Mouse (Mus musculus) lung, adult 10 weeks (tissue): ENCODE data around the gene Dpep2nb. TPM values are rescaled to one million over a fixed set of nuclear protein-coding genes. Genes with fewer than 3 reads are reported as not detected.

Source experiments
- polyA plus RNA-seq: library from polyadenylated mRNA; stranded (reverse); fragments of 350-450 nt; fragmentation: Illumina TruSeq; extraction: RNeasy Lipid Tissue Mini Kit (QIAGEN cat#74804); gene quantifications from one replicate; pipeline ENCODE4 v1.2.3, GENCODE M21; 2014; ENCODE audit warnings: low read depth, low replicate concordance; ENCODE audit not compliant: insufficient read depth

The Dpep2nb gene
- polyA plus RNA-seq, result not detected

GRCm38 (mm10) chr8:106005875-106006274, at the start of gene Dpep2nb:
Dpep2nb (minus strand) TSS chr8:106005975.

GRCm38 (mm10) chr8:106011643-106011986, 5.8 kb upstream of the Dpep2nb start, which contains the start of gene Ddx28:
Ddx28 (minus strand) TSS chr8:106011882.

GRCm38 (mm10) chr8:105990856-105991387, 14.9 kb downstream of the Dpep2nb start, which contains the start of gene Dus2:
Dus2 (plus strand) TSS chr8:105991337.

GRCm38 (mm10) chr8:105979325-105979724, 26.4 kb downstream of the Dpep2nb start, which contains the start of gene Dpep3:
Dpep3 (minus strand) TSS chr8:105979429.

GRCm38 (mm10) chr8:105965905-105966341, 39.9 kb downstream of the Dpep2nb start, which contains the start of gene Slc12a4:
Slc12a4 (minus strand) TSS chr8:105966097.

Other genes with a start within 250 kb of the Dpep2nb start
- 9.4 TPM for gene Gfod2, start 247.3 kb downstream of the Dpep2nb start, polyA plus RNA-seq
- gene Ranbp10, start 178.6 kb downstream of the Dpep2nb start, polyA plus RNA-seq, result 7.8 TPM
- gene Tsnaxip1, start 178.2 kb downstream of the Dpep2nb start, polyA plus RNA-seq, result 3.0 TPM
- 8.7 TPM for gene Cenpt, start 152.7 kb downstream of the Dpep2nb start, polyA plus RNA-seq
- 29.0 TPM for gene Thap11, start 150.8 kb downstream of the Dpep2nb start, polyA plus RNA-seq
- 73.5 TPM for gene Nutf2, start 145.4 kb downstream of the Dpep2nb start, polyA plus RNA-seq
- 11.8 TPM for gene Edc4, start 125.1 kb downstream of the Dpep2nb start, polyA plus RNA-seq
- gene Nrn1l, start 112.4 kb downstream of the Dpep2nb start, polyA plus RNA-seq, result 0.93 TPM
- gene Pskh1, start 105.5 kb downstream of the Dpep2nb start, polyA plus RNA-seq, result 11.8 TPM
- gene Ctrl, start 72.1 kb downstream of the Dpep2nb start, polyA plus RNA-seq, result 0.77 TPM
- 150 TPM for gene Psmb10, start 67.5 kb downstream of the Dpep2nb start, polyA plus RNA-seq
- 1.00 TPM for gene Lcat, start 62.6 kb downstream of the Dpep2nb start, polyA plus RNA-seq
- 21.9 TPM for gene Slc12a4, start 39.9 kb downstream of the Dpep2nb start, polyA plus RNA-seq
- not detected for gene Dpep3, start 26.5 kb downstream of the Dpep2nb start, polyA plus RNA-seq
- gene Dus2, start 14.6 kb downstream of the Dpep2nb start, polyA plus RNA-seq, result 7.0 TPM
- gene Ddx28, start 5.9 kb upstream of the Dpep2nb start, polyA plus RNA-seq, result 4.4 TPM
- 10.7 TPM for gene Nfatc3, start 52.9 kb upstream of the Dpep2nb start, polyA plus RNA-seq
- 11.1 TPM for gene Esrp2, start 131.0 kb upstream of the Dpep2nb start, polyA plus RNA-seq
- 26.8 TPM for gene Pla2g15, start 144.4 kb upstream of the Dpep2nb start, polyA plus RNA-seq
- 6.6 TPM for gene Slc7a6, start 162.9 kb upstream of the Dpep2nb start, polyA plus RNA-seq
- 24.3 TPM for gene Slc7a6os, start 205.0 kb upstream of the Dpep2nb start, polyA plus RNA-seq
- 9.5 TPM for gene Prmt7, start 205.0 kb upstream of the Dpep2nb start, polyA plus RNA-seq